Mouse (Mus musculus): ENCODE measurements around the gene Mup11.
"Not testable (repeated sequence)": the region's sequence is repeated elsewhere in the genome, so short reads cannot be mapped to it uniquely, and the experiment has no call there.

The Mup11 gene

GRCm38 (mm10) chr4:60662311-60662710 lies at the start of gene Mup11:
TSS of gene Mup11 (minus strand) at chr4:60662411.
- DNase-seq = not testable (repeated sequence)
